Mouse (Mus musculus) G1E-ER4 (cell line): Measurements from ENCODE around the gene Hist1h2af. TPM values are rescaled to one million over a fixed set of nuclear protein-coding genes. Genes with fewer than 3 reads are reported as not detected.
"Not testable (repeated sequence)": the region's sequence is repeated elsewhere in the genome, so short reads cannot be mapped to it uniquely, and the experiment has no call there.

Experiments
- GATA1 ChIP-seq: IDR thresholded peaks from one replicate; pipeline ENCODE4 v1.8.0; 2012; ENCODE audit warnings: low read length, inconsistent platforms
- polyA plus RNA-seq: library from polyadenylated mRNA; stranded (reverse); fragments of >175 nt; gene quantifications from 2 replicates; pipeline ENCODE4 v1.2.3, GENCODE M21; 2012

The Hist1h2af gene
- polyA plus RNA-seq, 1 experiment: 3,312 TPM

- no peak for TF ChIP-seq GATA1
Observed at GRCm38 (mm10) chr13:23526312-23526711, 7.4 kb upstream of the Hist1h2af start.

GRCm38 (mm10) chr13:23529005-23529404 is 4.7 kb upstream of the Hist1h2af start:
- TF ChIP-seq GATA1: no peak

GRCm38 (mm10) chr13:23529480-23530165 is 4.1 kb upstream of the Hist1h2af start:
- TF ChIP-seq GATA1: no peak

- no peak for TF ChIP-seq GATA1
Observed at GRCm38 (mm10) chr13:23530181-23530900, 3.4 kb upstream of the Hist1h2af start.

GRCm38 (mm10) chr13:23530901-23531875 is 2.5 kb upstream of the Hist1h2af start, which contains the start of gene Hist1h4h:
Hist1h4h (plus strand) TSS chr13:23531050.
- no peak for TF ChIP-seq GATA1

- no peak for TF ChIP-seq GATA1
Observed at GRCm38 (mm10) chr13:23532262-23533075, 1.2 kb upstream of the Hist1h2af start.

GRCm38 (mm10) chr13:23534368-23535131 is 844 bp downstream of the Hist1h2af start:
- no peak for TF ChIP-seq GATA1

GRCm38 (mm10) chr13:23535137-23536075 is 1.7 kb downstream of the Hist1h2af start, which contains the start of gene Hist1h3g:
Hist1h3g (plus strand) TSS chr13:23535422.
- TF ChIP-seq GATA1: not testable (repeated sequence)

GRCm38 (mm10) chr13:23536076-23536822 is 2.5 kb downstream of the Hist1h2af start:
- TF ChIP-seq GATA1: no peak

GRCm38 (mm10) chr13:23537006-23537710 is 3.5 kb downstream of the Hist1h2af start:
- TF ChIP-seq GATA1: no peak

GRCm38 (mm10) chr13:23538249-23538648 is 4.5 kb downstream of the Hist1h2af start:
- no peak for TF ChIP-seq GATA1

- no peak for TF ChIP-seq GATA1
Observed at GRCm38 (mm10) chr13:23541497-23541896, 7.8 kb downstream of the Hist1h2af start.
